Mouse (Mus musculus): ENCODE measurements around the gene Mfap3l.

DNA sequence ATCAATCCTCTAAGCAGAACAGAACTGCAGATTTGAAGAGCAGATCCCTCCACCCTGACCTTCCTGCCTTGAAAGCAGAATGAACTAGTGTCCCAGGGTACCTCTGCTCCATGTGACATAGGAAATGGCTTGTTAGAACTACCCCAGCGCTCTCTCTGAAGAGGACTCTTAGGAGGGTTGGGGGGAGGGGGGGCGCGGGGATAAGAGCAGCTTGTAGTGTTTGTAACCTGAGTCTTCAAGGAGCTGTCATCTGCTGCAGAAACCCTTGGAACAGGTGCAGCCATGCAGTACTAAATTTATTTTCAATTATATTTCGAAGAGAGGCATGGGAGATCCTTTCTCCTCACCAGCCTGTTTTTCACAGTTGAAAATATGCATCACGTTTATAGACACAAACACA lies 30.9 kb downstream of the Mfap3l start:
- TF ChIP-seq CTCF (IDR thresholded peaks at IDR 0.05) (no peak), POLR2A (IDR thresholded peaks at IDR 0.05; ENCODE audit: insufficient read depth, low read depth, low read length) (no peak), EP300 (IDR thresholded peaks at IDR 0.05; ENCODE audit: insufficient read depth, low read depth, low read length) (no peak)

Data from heart, adult 2 months (tissue).